Mouse (Mus musculus) heart, postnatal 0 days (tissue): ENCODE measurements around the gene Agap1.

ENCODE experiments used
- CTCF ChIP-seq: IDR thresholded peaks from 2 replicates; pipeline ENCODE4 v1.5.1; 2016; ENCODE audit warnings: antibody characterized with exemption, control low read depth, low read depth
- EP300 ChIP-seq: IDR thresholded peaks from 2 replicates; pipeline ENCODE4 v1.6.1; 2016; ENCODE audit warnings: antibody characterized with exemption, low read depth

DNA sequence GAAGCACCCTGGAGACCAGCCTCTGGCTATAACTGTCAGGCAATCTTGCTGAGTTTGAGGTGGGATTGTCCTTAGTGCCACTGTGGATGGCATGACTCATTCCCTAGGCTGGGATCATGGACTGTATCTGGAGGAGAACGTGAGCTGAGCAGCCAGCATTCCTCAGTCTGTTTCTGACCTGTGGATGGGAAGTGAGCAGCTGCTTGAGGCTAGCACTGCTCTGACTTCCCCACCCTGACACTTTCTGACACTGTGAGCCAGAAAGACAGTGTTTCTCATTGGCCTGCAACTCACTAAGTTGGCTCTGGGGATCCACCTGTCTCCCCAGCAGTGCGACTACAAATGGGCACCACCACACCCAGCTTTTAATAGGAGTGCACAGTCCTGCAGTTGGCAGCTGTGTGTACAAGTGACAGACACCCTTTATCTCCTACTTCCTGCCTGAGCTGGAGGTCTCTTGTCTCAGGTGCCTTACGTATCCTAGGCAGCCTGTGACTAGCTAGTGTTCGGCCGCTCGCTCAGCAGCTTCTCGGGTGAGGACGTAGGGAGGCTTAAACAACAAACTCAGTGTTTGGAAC lies 55.2 kb downstream of the Agap1 start:
- TF ChIP-seq CTCF (no peak), EP300 (no peak)
